Mouse (Mus musculus) kidney, postnatal 0 days (tissue): ENCODE results near the gene Specc1l. TPM values are rescaled to one million over a fixed set of nuclear protein-coding genes. Genes with fewer than 3 reads are reported as not detected.
"Not testable (repeated sequence)": the region's sequence is repeated elsewhere in the genome, so short reads cannot be mapped to it uniquely, and the experiment has no call there.

Experiments used
- ATAC-seq: fragments of 200-750 bp; cut with Nextera tagmentation; replicated peaks from 2 replicates; pipeline ENCODE4 v1.8.0; 2017; ENCODE audit warnings: low read depth, moderate number of reproducible peaks, moderate TSS enrichment, moderate library complexity; ENCODE audit not compliant: low FRiP score
- DNase-seq: peaks from one replicate; pipeline ENCODE4 v3.0.0-alpha.2; 2016; ENCODE audit warnings: low spot score
- H3K27ac ChIP-seq: fragments of 300-500 bp; sonication (generic); 2 replicates; pipeline ENCODE4 v1.5.1; 2014; ENCODE audit warnings: mild to moderate bottlenecking
- H3K27me3 ChIP-seq: fragments of 300-500 bp; sonication (generic); 2 replicates; pipeline ENCODE4 v1.6.1; 2014; ENCODE audit warnings: low read length, mixed read lengths; ENCODE audit not compliant: insufficient read depth
- H3K36me3 ChIP-seq: fragments of 300-500 bp; sonication (generic); 2 replicates; pipeline ENCODE4 v1.6.1; 2014; ENCODE audit warnings: low read length, mixed read lengths; ENCODE audit not compliant: insufficient read depth
- H3K4me1 ChIP-seq: fragments of 300-500 bp; sonication (generic); replicated peaks from 2 replicates; pipeline ENCODE4 v1.6.1; 2014; ENCODE audit warnings: antibody characterized with exemption, low read length, mixed read lengths; ENCODE audit not compliant: insufficient read depth
- H3K4me2 ChIP-seq: fragments of 300-500 bp; sonication (generic); 2 replicates; pipeline ENCODE4 v1.6.1; 2014; ENCODE audit warnings: mild to moderate bottlenecking, low read length, moderate library complexity, mixed read lengths
- H3K4me3 ChIP-seq: fragments of 300-500 bp; sonication (generic); replicated peaks from 2 replicates; pipeline ENCODE4 v1.5.1; 2014; ENCODE audit warnings: low read depth, low read length
- H3K9ac ChIP-seq: fragments of 300-500 bp; sonication (generic); 2 replicates; pipeline ENCODE4 v1.6.1; 2014; ENCODE audit warnings: low read depth, low read length
- H3K9me3 ChIP-seq: fragments of 300-500 bp; sonication (generic); replicated peaks from 2 replicates; pipeline ENCODE4 v1.6.1; 2016; ENCODE audit warnings: low read length, inconsistent platforms, mixed read lengths
- CTCF ChIP-seq: IDR thresholded peaks from 2 replicates; pipeline ENCODE4 v1.5.1; 2016; ENCODE audit warnings: antibody characterized with exemption, low read depth, mild to moderate bottlenecking, moderate library complexity
- WGBS: fragments of 180-500 bp; shearing (Covaris S2); extraction: QIAGEN DNeasy Blood & Tissue Kit; methylation state at CpG from one replicate; pipeline ENCODE4 v1.1.7; 2014; 5-methylcytosine and 5-hydroxymethylcytosine counted together
- polyA plus RNA-seq: library from polyadenylated mRNA; unstranded; fragments of >200 nt; fragmentation: Nextera tagmentation; extraction: Ambion mirVana; gene quantifications from 2 replicates; pipeline ENCODE4 v1.2.1, GENCODE M21; 2015

The Specc1l gene
- polyA plus RNA-seq, 1 experiment from 2014 or later: 18.7 TPM

DNA sequence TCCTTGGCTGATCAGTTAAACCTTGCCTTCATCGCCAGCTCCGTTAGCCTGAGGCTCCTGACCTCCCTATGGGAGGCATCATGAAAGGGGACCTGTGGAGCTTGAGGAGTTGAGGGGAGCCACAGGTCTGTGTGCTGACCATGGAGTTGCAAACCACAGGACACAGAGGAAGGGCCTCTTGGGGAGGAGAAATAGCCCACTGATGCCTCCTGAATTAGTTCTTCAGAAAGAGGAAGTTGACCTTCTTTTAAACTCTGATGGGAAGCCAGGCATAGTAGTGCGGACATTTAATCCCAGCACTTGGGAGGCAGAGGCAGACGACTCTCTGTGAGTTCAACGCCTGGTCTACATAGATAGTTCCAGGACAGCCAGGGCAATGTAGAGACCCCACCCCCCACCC is 127.0 kb downstream of the Specc1l start:
- DNase-seq (no peak), ATAC-seq (no peak)
- WGBS: 81% methylated on average over 5 of the region's 5 CpGs
- no peaks in the 10 kb centered on the region for H3K36me3 ChIP-seq
- H3K4me1 ChIP-seq: no peaks in the 10 kb centered on the region
- no peak for TF ChIP-seq CTCF
- H3K9ac ChIP-seq: no peak overlapping the region
- H3K4me3 ChIP-seq: no peak overlapping the region
- H3K27ac ChIP-seq: no peak overlapping the region
- no peaks in the 10 kb centered on the region for H3K27me3 ChIP-seq
- H3K4me2 ChIP-seq: no peak overlapping the region
- no peaks in the 10 kb centered on the region for H3K9me3 ChIP-seq

DNA sequence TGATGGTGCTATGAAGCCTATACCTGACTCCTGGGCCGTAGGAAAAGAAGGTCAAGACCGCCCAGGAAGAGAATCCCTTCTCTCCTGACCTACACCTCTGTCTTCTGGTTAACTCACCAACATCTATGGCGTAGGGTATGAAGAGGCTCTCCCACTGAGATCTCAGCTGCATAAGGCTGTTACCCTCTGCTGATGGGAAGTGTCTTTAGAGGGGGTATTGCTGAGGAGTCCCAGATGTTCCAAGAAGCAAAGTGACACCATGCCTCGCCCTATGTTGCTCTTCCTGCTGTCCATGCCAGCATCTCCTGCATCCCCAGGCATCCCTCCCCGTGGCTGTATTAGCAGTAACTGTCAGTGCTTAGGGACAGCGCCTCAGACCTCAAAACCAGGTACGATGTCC is 127.5 kb downstream of the Specc1l start:
- 82% methylated on average over 7 of the region's 7 CpGs for WGBS
- DNase-seq: no peak
- no peaks in the 10 kb centered on the region for H3K9me3 ChIP-seq

DNA sequence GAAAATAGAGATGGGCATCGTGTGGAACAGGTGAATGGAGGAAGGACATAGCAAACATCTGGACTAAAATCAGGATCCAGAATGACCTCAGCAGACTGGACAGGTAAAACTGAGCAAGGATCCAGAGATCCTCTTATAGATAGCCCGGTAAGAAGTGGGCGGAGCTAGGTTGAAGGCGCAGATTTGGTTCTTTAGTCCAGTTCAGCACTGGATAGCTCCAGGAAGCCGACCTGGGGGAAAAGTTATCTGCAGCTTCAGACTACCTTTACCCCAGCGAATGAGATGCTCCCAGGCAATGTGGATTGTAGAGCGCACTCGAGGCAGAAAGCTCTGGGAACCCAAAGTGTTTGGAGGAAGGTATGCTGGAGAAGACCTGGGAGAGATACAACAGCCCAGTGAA is 130.1 kb downstream of the Specc1l start:
- ATAC-seq (no peak), DNase-seq (peak; percentile 50)
- 42% methylated on average over 8 of the region's 8 CpGs for WGBS
- Histone ChIP-seq H3K9me3 (no peaks in the 10 kb centered on the region), H3K4me2 (no peak overlapping the region), H3K4me1 (no peaks in the 10 kb centered on the region), H3K9ac (no peak overlapping the region), H3K36me3 (no peaks in the 10 kb centered on the region), H3K4me3 (no peak overlapping the region), H3K27ac (no peak overlapping the region), H3K27me3 (no peaks in the 10 kb centered on the region)
- no peak for TF ChIP-seq CTCF

More for the DNA sequence above, 127.5 kb downstream of the Specc1l start:
- H3K9ac ChIP-seq: no peak overlapping the region
- H3K36me3 ChIP-seq: no peaks in the 10 kb centered on the region
- H3K4me3 ChIP-seq: no peak overlapping the region
- TF ChIP-seq CTCF: no peak
- no peak for ATAC-seq
- H3K4me1 ChIP-seq: no peaks in the 10 kb centered on the region
- no peak overlapping the region for H3K27ac ChIP-seq
- H3K27me3 ChIP-seq: no peaks in the 10 kb centered on the region
- no peak overlapping the region for H3K4me2 ChIP-seq

DNA sequence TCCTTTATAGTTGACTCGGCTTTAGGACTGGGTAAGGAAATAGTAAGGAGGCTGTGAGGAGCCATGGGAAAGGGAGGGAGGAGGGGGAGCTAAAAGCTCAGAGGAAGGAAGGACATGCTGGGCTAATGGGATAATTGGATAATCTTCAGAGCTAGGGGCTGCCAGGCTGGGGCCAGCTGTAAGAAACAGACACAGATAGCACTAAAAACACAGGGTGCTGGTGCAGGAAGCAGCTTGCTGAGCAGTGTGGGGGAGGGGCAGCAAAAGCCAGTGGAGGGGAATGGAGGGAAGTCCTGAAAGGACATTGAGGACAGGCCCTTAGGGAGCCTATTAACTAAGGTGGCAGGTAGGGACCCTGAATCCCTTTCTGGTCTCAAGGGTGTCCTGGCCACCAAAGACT is 132.7 kb downstream of the Specc1l start:
- WGBS: 50% methylated on average over 1 of the region's 1 CpGs
- not testable (repeated sequence) for H3K27ac ChIP-seq, DNase-seq, H3K9ac ChIP-seq, ATAC-seq, H3K9me3 ChIP-seq, H3K27me3 ChIP-seq, H3K4me1 ChIP-seq, H3K4me2 ChIP-seq, H3K4me3 ChIP-seq, H3K36me3 ChIP-seq

DNA sequence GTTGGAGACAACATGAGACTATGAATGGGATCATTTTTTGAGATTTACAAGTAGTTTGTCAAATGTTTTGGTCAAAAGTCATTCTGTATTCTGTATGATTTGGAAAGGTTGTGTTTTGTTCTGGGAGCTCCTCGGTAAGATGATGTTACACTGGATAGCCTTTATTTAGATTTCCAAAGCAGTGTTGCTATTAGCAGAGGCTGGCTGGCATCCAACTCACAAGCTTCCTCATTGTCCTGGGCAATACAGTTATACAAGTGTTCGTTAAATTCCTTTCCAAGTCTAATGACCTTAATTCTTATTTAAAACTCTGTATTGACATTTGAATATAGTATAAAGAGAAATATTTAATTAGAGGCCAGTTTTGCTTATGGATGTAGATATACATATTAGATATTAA is 133.4 kb downstream of the Specc1l start:
- TF ChIP-seq CTCF: no peak
- Histone ChIP-seq H3K36me3 (no peaks in the 10 kb centered on the region), H3K4me2 (no peak overlapping the region), H3K4me3 (no peak overlapping the region), H3K27me3 (no peaks in the 10 kb centered on the region), H3K9ac (no peak overlapping the region), H3K27ac (no peak overlapping the region), H3K4me1 (no peaks in the 10 kb centered on the region), H3K9me3 (no peaks in the 10 kb centered on the region)
- ATAC-seq (no peak), DNase-seq (no peak)
- 67% methylated on average over 2 of the region's 2 CpGs for WGBS

DNA sequence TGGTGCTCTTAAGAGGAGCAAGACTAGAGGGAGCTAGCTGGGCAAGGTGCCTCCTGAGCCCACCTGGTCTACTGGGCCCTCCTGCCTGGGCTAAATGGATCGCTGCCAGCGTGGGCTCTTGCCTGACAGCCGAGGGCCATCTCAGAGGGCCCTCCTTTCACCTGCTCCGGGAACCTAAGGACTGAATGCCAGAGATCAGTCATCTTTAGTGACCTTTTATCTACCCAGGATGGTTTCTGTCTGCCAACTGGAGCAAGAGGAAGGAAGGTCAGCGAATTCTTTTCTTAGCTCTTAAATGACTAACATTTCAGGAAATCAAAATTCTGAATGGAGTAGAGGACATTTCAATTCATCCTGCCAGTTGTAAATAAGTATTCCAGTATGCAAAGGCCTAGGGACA is 138.7 kb downstream of the Specc1l start:
- TF ChIP-seq CTCF: no peak
- H3K4me3 ChIP-seq: no peak overlapping the region
- no peaks in the 10 kb centered on the region for H3K4me1 ChIP-seq
- ATAC-seq: no peak
- WGBS: 75% methylated on average over 5 of the region's 5 CpGs
- DNase-seq: no peak
- no peaks in the 10 kb centered on the region for H3K9me3 ChIP-seq
- no peak overlapping the region for H3K9ac ChIP-seq
- no peaks in the 10 kb centered on the region for H3K36me3 ChIP-seq
- no peak overlapping the region for H3K27ac ChIP-seq
- no peaks in the 10 kb centered on the region for H3K27me3 ChIP-seq
- no peak overlapping the region for H3K4me2 ChIP-seq

DNA sequence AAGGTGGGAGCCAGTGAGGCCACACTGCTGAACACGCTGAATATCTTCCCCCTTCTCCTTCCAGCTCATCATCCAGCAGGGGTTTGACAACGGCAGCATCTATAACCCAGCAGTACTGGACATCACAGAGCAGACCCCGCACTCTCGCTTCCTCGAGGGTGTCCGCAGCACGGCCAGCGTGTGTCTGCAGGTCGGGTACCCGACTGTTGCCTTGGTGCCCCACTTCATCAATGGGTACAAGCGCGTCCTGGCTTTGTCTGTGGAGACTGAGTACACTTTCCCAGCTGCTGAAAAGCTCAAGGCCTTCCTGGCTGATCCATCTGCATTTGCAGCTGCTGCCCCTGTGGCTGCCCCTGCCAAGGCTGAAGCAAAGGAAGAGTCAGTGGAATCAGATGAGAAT is 140.7 kb downstream of the Specc1l start:
- no peak for DNase-seq

DNA sequence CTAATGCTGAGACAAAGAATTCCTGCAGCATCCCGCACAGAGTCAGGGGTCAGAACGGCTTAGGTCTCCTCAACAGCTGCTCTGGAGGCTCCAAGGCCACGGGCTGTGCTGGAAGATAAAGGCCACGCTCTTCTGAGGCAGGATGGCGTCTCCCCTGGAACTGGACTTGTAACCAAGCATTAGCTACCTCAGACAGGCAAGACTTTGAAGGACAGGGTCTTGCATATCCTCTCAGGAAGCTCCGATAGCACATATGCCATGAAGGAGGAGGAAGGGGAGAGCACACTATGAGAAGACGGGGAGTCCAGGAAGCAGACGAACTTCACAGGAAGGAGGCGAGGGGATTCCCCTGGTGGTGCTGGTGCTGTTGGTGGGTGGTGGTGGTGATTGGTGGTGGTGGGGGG is 142.0 kb downstream of the Specc1l start:
- H3K27ac ChIP-seq, DNase-seq, H3K27me3 ChIP-seq, H3K4me2 ChIP-seq, H3K4me3 ChIP-seq, H3K9ac ChIP-seq, ATAC-seq, H3K9me3 ChIP-seq, H3K36me3 ChIP-seq, H3K4me1 ChIP-seq: not testable (repeated sequence)
- 59% methylated on average over 9 of the region's 9 CpGs for WGBS

More for the DNA sequence above, 140.7 kb downstream of the Specc1l start:
- no peak overlapping the region for H3K4me3 ChIP-seq
- H3K27me3 ChIP-seq: no peaks in the 10 kb centered on the region
- H3K4me1 ChIP-seq: no peaks in the 10 kb centered on the region
- no peak overlapping the region for H3K4me2 ChIP-seq
- H3K27ac ChIP-seq: no peak overlapping the region
- no peak for TF ChIP-seq CTCF
- ATAC-seq: no peak
- 94% methylated on average over 12 of the region's 12 CpGs for WGBS
- H3K9me3 ChIP-seq: no peaks in the 10 kb centered on the region
- no peaks in the 10 kb centered on the region for H3K36me3 ChIP-seq
- H3K9ac ChIP-seq: no peak overlapping the region
